Mouse (Mus musculus): Measurements from ENCODE around the gene Rae1. TPM values are rescaled to one million over a fixed set of nuclear protein-coding genes. Genes with fewer than 3 reads are reported as not detected.

Rae1 gene
- polyA plus RNA-seq, 1 experiment from 2014 or later, result 115 TPM

Other genes with a start within 250 kb of the Rae1 start
- gene Bmp7, start 59.8 kb upstream of the Rae1 start, polyA plus RNA-seq (2015; fragmentation: Nextera tagmentation; extraction: Ambion mirVana), result 9.2 and 10.3 TPM in 2 replicates
- 1.0 and 1.6 TPM in 2 replicates for gene Spo11, start 22.4 kb upstream of the Rae1 start, polyA plus RNA-seq (2015; fragmentation: Nextera tagmentation; extraction: Ambion mirVana)
- gene Rbm38, start 20.4 kb downstream of the Rae1 start, polyA plus RNA-seq (2015; fragmentation: Nextera tagmentation; extraction: Ambion mirVana), result 9.9 and 12.9 TPM in 2 replicates
- 0.06 and 0.11 TPM in 2 replicates for gene Ctcfl, start 119.4 kb downstream of the Rae1 start, polyA plus RNA-seq (2015; fragmentation: Nextera tagmentation; extraction: Ambion mirVana)
- gene Pck1, start 152.9 kb downstream of the Rae1 start, polyA plus RNA-seq (2015; fragmentation: Nextera tagmentation; extraction: Ambion mirVana), result not detected in 2 replicates
- 0.30 TPM in 1 of 2 replicates, not detected in the other for gene Zbp1, start 218.8 kb downstream of the Rae1 start, polyA plus RNA-seq (2015; fragmentation: Nextera tagmentation; extraction: Ambion mirVana)

Measured in midbrain, embryonic 16.5 days (tissue).